In genomic region chr3:54723741-54724500, GRCm38 (mm10) we compare ENCODE assay signal across 11 mouse cellular contexts. TPM values are rescaled to one million over a fixed set of nuclear protein-coding genes. Genes with fewer than 3 reads are reported as not detected.
DNase-seq lines count a peak whose midpoint lies in the region; ATAC-seq and TF ChIP-seq lines count a peak whose summit lies in the region.
"Had no signal": no experiment of that assay in that cellular context is flagged by ENCODE, and none has a peak within 500 bp of the region (broad histone marks: within the 10 kb centered on the region; RNA-seq: fewer than 3 reads in every experiment).

No protein-coding gene starts in this region.

- no peak overlapping the region for H3K4me2 ChIP-seq in liver, embryonic 12.5 days
- no peak overlapping the region for H3K4me2 ChIP-seq in hindbrain, postnatal 0 days (ENCODE audit: low read depth, low read length)
- H3K4me2 ChIP-seq in intestine, postnatal 0 days (replicated peaks; ENCODE audit: low read depth) = no peak overlapping the region
- no peak overlapping the region for H3K4me2 ChIP-seq in midbrain, embryonic 16.5 days (ENCODE audit: low read length)

- intact Hi-C loops in left cerebral cortex, postnatal 14 days (cut with DNase I) = no loop called here

- no peaks in the 10 kb centered on the region for H3K79me2 ChIP-seq in MEL (ENCODE audit: control insufficient read depth, insufficient read depth, low read length, poor library complexity)

- no peak for TF ChIP-seq EP300 in MEL (IDR thresholded peaks at IDR 0.05; ENCODE audit: low read depth in 1 of 2, low read length in 2 of 2)

- peak; percentile 9 to 23 for DNase-seq in left cerebral cortex, postnatal 14 days (ENCODE audit: low spot score in 2 of 2)
- DNase-seq in left cerebral cortex, adult 11 months (ENCODE audit: low spot score) = no peak
- DNase-seq in MEL (ENCODE audit: low read depth, low spot score) = peak; percentile 47
- DNase-seq in thymus, adult 2 months = peak; percentile 24
- no peak for DNase-seq in hindbrain, postnatal 0 days (ENCODE audit: low spot score)
- DNase-seq: heart, postnatal 14 days; kidney, postnatal 36 days had no signal

- no peaks in the 10 kb centered on the region for H3K9me3 ChIP-seq in MEL (replicated peaks; ENCODE audit: insufficient read depth, low read length)
- no peaks in the 10 kb centered on the region for H3K9me3 ChIP-seq in liver, embryonic 12.5 days (replicated peaks)
- H3K9me3 ChIP-seq in hindbrain, postnatal 0 days (ENCODE audit: low read length) = no peaks in the 10 kb centered on the region
- no peaks in the 10 kb centered on the region for H3K9me3 ChIP-seq in intestine, postnatal 0 days (ENCODE audit: control insufficient read depth)
- no peaks in the 10 kb centered on the region for H3K9me3 ChIP-seq in midbrain, embryonic 16.5 days (replicated peaks; ENCODE audit: control insufficient read depth, low read length, poor library complexity, severe bottlenecking)

- peaks cover 2 to 7% of the 10 kb centered on the region in 2 experiments; a peak in 2 of 4 replicates for H3K4me1 ChIP-seq in MEL (ENCODE audit: control insufficient read depth in 1 of 2, insufficient read depth in 2 of 2, low read length in 2 of 2)
- peaks cover 14% of the 10 kb centered on the region for H3K4me1 ChIP-seq in liver, embryonic 12.5 days
- peaks cover 5% of the 10 kb centered on the region for H3K4me1 ChIP-seq in thymus, adult 2 months (replicated peaks; ENCODE audit: control insufficient read depth, insufficient read depth, low read length)
- H3K4me1 ChIP-seq in hindbrain, postnatal 0 days (ENCODE audit: insufficient read depth, low read length) = no peaks in the 10 kb centered on the region
- no peaks in the 10 kb centered on the region for H3K4me1 ChIP-seq in intestine, postnatal 0 days (replicated peaks; ENCODE audit: control insufficient read depth, insufficient read depth, low read length)
- H3K4me1 ChIP-seq in midbrain, embryonic 16.5 days (ENCODE audit: control insufficient read depth, insufficient read depth, low read length) = no peaks in the 10 kb centered on the region

- no peak overlapping the region; the same call in 1 of the 2 replicates for H3K27ac ChIP-seq in MEL (ENCODE audit: control insufficient read depth, low read depth, low read length)
- 0 out of 2 replicates have a peak overlapping the region, but pooled peaks have one; percentile 20 for H3K27ac ChIP-seq in liver, embryonic 12.5 days
- H3K27ac ChIP-seq in thymus, adult 2 months (ENCODE audit: control insufficient read depth, insufficient read depth, low read length) = peak overlapping the region; percentile 86
- no peak overlapping the region for H3K27ac ChIP-seq in hindbrain, postnatal 0 days
- no peak overlapping the region for H3K27ac ChIP-seq in intestine, postnatal 0 days (ENCODE audit: low read depth, low read length)
- H3K27ac ChIP-seq in midbrain, embryonic 16.5 days (ENCODE audit: low read length) = no peak overlapping the region
- H3K27ac ChIP-seq: liver, embryonic 14.5 days had no signal

- no peak for TF ChIP-seq CTCF in MEL (IDR thresholded peaks at IDR 0.05 in 2 of 3, conservative IDR thresholded peaks at IDR 0.05 in 1 of 3; ENCODE audit: control insufficient read depth in 1 of 3, insufficient read depth in 1 of 3, low read depth in 2 of 3, low read length in 3 of 3, poor library complexity in 1 of 3, severe bottlenecking in 1 of 3)
- no peak for TF ChIP-seq CTCF in thymus, adult 2 months (IDR thresholded peaks at IDR 0.05; ENCODE audit: borderline replicate concordance, control insufficient read depth, extremely low read depth, insufficient read depth, low read length, poor library complexity)
- no peak for TF ChIP-seq CTCF in hindbrain, postnatal 0 days (IDR thresholded peaks at IDR 0.05; ENCODE audit: low read depth)
- no peak for TF ChIP-seq CTCF in intestine, postnatal 0 days (IDR thresholded peaks at IDR 0.05; ENCODE audit: low read depth)

- ATAC-seq in liver, embryonic 12.5 days = peak; percentile 57; the same call in 1 of the 2 replicates
- no peak for ATAC-seq in hindbrain, postnatal 0 days
- no peak for ATAC-seq in intestine, postnatal 0 days
- no peak for ATAC-seq in midbrain, embryonic 16.5 days

- no peak overlapping the region for H3K9ac ChIP-seq in MEL (ENCODE audit: control insufficient read depth, low read depth, low read length, poor library complexity, severe bottlenecking)
- H3K9ac ChIP-seq in liver, embryonic 12.5 days = no peak overlapping the region
- H3K9ac ChIP-seq in hindbrain, postnatal 0 days (replicated peaks; ENCODE audit: low read length) = no peak overlapping the region
- H3K9ac ChIP-seq in intestine, postnatal 0 days (ENCODE audit: low read depth, low read length) = no peak overlapping the region
- no peak overlapping the region for H3K9ac ChIP-seq in midbrain, embryonic 16.5 days (ENCODE audit: low read depth, low read length)
- H3K9ac ChIP-seq: liver, embryonic 14.5 days had no signal

- TF ChIP-seq POLR2A in MEL (IDR thresholded peaks at IDR 0.05; ENCODE audit: control insufficient read depth in 1 of 2, insufficient read depth in 1 of 2, low read depth in 1 of 2, low read length in 2 of 2, poor library complexity in 1 of 2) = no peak
- no peak for TF ChIP-seq POLR2A in thymus, adult 2 months (IDR thresholded peaks at IDR 0.05; ENCODE audit: control insufficient read depth, extremely low read depth, insufficient read depth, low read length, poor library complexity)

- no peak for TF ChIP-seq RAD21 in MEL (IDR thresholded peaks at IDR 0.05; ENCODE audit: low read depth, low read length)

- no peaks in the 10 kb centered on the region for H3K27me3 ChIP-seq in MEL (ENCODE audit: control insufficient read depth in 1 of 2, insufficient read depth in 2 of 2, low read length in 2 of 2)
- no peaks in the 10 kb centered on the region for H3K27me3 ChIP-seq in liver, embryonic 12.5 days (replicated peaks)
- H3K27me3 ChIP-seq in thymus, adult 2 months (ENCODE audit: control insufficient read depth, insufficient read depth, low read length) = no peaks in the 10 kb centered on the region
- H3K27me3 ChIP-seq in hindbrain, postnatal 0 days (ENCODE audit: insufficient read depth, low read length) = no peaks in the 10 kb centered on the region
- H3K27me3 ChIP-seq in intestine, postnatal 0 days (replicated peaks; ENCODE audit: control insufficient read depth, insufficient read depth, low read length) = no peaks in the 10 kb centered on the region
- H3K27me3 ChIP-seq in midbrain, embryonic 16.5 days (ENCODE audit: control insufficient read depth, insufficient read depth, low read depth, low read length) = no peaks in the 10 kb centered on the region

- peaks cover 5 to 46% of the 10 kb centered on the region in 2 experiments for H3K36me3 ChIP-seq in MEL (ENCODE audit: control insufficient read depth in 1 of 2, insufficient read depth in 2 of 2, low read length in 2 of 2)
- H3K36me3 ChIP-seq in liver, embryonic 12.5 days = peaks cover 79% of the 10 kb centered on the region
- peaks cover 51% of the 10 kb centered on the region for H3K36me3 ChIP-seq in thymus, adult 2 months (ENCODE audit: control insufficient read depth, insufficient read depth, low read length)
- H3K36me3 ChIP-seq in hindbrain, postnatal 0 days (ENCODE audit: insufficient read depth, low read length) = peaks cover 39% of the 10 kb centered on the region
- peaks cover 63% of the 10 kb centered on the region for H3K36me3 ChIP-seq in intestine, postnatal 0 days (ENCODE audit: control insufficient read depth, insufficient read depth)
- peaks cover 14% of the 10 kb centered on the region for H3K36me3 ChIP-seq in midbrain, embryonic 16.5 days (ENCODE audit: control insufficient read depth, insufficient read depth, low read length)

- no peak overlapping the region for H3K4me3 ChIP-seq in MEL (ENCODE audit: control insufficient read depth in 1 of 2, insufficient read depth in 1 of 2, low read depth in 2 of 2, low read length in 2 of 2)
- H3K4me3 ChIP-seq in liver, embryonic 12.5 days = no peak overlapping the region
- H3K4me3 ChIP-seq in thymus, adult 2 months (ENCODE audit: control insufficient read depth, insufficient read depth, low read length) = no peak overlapping the region
- H3K4me3 ChIP-seq in hindbrain, postnatal 0 days (ENCODE audit: low read length) = no peak overlapping the region
- H3K4me3 ChIP-seq in intestine, postnatal 0 days (ENCODE audit: low read depth, low read length) = no peak overlapping the region
- no peak overlapping the region for H3K4me3 ChIP-seq in midbrain, embryonic 16.5 days (ENCODE audit: low read depth, low read length)

- 63% methylated on average over 10 of the region's 10 CpGs for WGBS in liver, embryonic 12.5 days (ENCODE audit: insufficient replicate concordance)
- 53% methylated on average over 10 of the region's 10 CpGs for WGBS in thymus, adult 2 months
- WGBS in hindbrain, postnatal 0 days = 79% methylated on average over 10 of the region's 10 CpGs
- 80% methylated on average over 10 of the region's 10 CpGs for WGBS in intestine, postnatal 0 days
- WGBS in midbrain, embryonic 16.5 days = 88% methylated on average over 10 of the region's 10 CpGs

RNA-seq across cellular contexts. Expression of gene Gm21958, which starts 9.8 kb away (rescaled TPM):
- total RNA-seq in left cerebral cortex, postnatal 14 days (2021) = not detected
- not detected in 2 replicates for total RNA-seq in MEL (2012; rRNA removed)
- polyA plus RNA-seq in MEL (2012; ENCODE audit: insufficient read depth in 1 of 2, insufficient read length in 2 of 2, low read depth in 1 of 2, low replicate concordance in 2 of 2, missing spikeins in 1 of 2) = under 1 TPM in 1 of 2 experiments, not detected in 1; 0.45 TPM
- polyA plus RNA-seq in liver, embryonic 12.5 days (2016; fragmentation: Nextera tagmentation; extraction: Ambion mirVana) = not detected in 2 replicates
- not detected in 2 replicates for polyA plus RNA-seq in thymus, adult 2 months (2012; rRNA removed)
- not detected in 2 replicates for total RNA-seq in hindbrain, postnatal 0 days (2014; rRNA removed)
- 0.49 TPM in 1 of 2 replicates, not detected in the other for polyA plus RNA-seq in hindbrain, postnatal 0 days (2015; fragmentation: Nextera tagmentation; extraction: Ambion mirVana)
- not detected in 2 replicates for polyA plus RNA-seq in intestine, postnatal 0 days (2015; fragmentation: Nextera tagmentation; extraction: Ambion mirVana)
- polyA plus RNA-seq in midbrain, embryonic 16.5 days (2015; fragmentation: Nextera tagmentation; extraction: Ambion mirVana) = 1.3 TPM in 1 of 2 replicates, not detected in the other
- total RNA-seq: heart, postnatal 14 days had no signal
- polyA plus RNA-seq: liver, embryonic 14.5 days had no signal

RNA-seq across cellular contexts. Expression of gene Exosc8, which starts 11.3 kb away (rescaled TPM):
- 10 to 100 TPM; 24.4 to 33.0 TPM for total RNA-seq in left cerebral cortex, postnatal 14 days (2021)
- 227 and 231 TPM in 2 replicates for total RNA-seq in MEL (2012; rRNA removed)
- polyA plus RNA-seq in MEL (2012; ENCODE audit: insufficient read depth in 1 of 2, insufficient read length in 2 of 2, low read depth in 1 of 2, low replicate concordance in 2 of 2, missing spikeins in 1 of 2) = 100 to 1,000 TPM in 1 of 2 experiments, not detected in 1; 361 TPM
- 124 and 125 TPM in 2 replicates for polyA plus RNA-seq in liver, embryonic 12.5 days (2016; fragmentation: Nextera tagmentation; extraction: Ambion mirVana)
- polyA plus RNA-seq in thymus, adult 2 months (2012; rRNA removed) = 73.9 and 76.4 TPM in 2 replicates
- total RNA-seq in hindbrain, postnatal 0 days (2014; rRNA removed) = 36.8 and 37.3 TPM in 2 replicates
- polyA plus RNA-seq in hindbrain, postnatal 0 days (2015; fragmentation: Nextera tagmentation; extraction: Ambion mirVana) = 66.9 and 68.9 TPM in 2 replicates
- polyA plus RNA-seq in intestine, postnatal 0 days (2015; fragmentation: Nextera tagmentation; extraction: Ambion mirVana) = 31.0 and 31.7 TPM in 2 replicates
- polyA plus RNA-seq in midbrain, embryonic 16.5 days (2015; fragmentation: Nextera tagmentation; extraction: Ambion mirVana) = 69.5 and 76.0 TPM in 2 replicates

RNA-seq across cellular contexts. Expression of gene Alg5, which starts 11.4 kb away (rescaled TPM):
- total RNA-seq in left cerebral cortex, postnatal 14 days (2021) = 10 to 100 TPM; 20.2 to 21.0 TPM
- 42.8 and 44.0 TPM in 2 replicates for total RNA-seq in MEL (2012; rRNA removed)
- polyA plus RNA-seq in MEL (2012; ENCODE audit: insufficient read depth in 1 of 2, insufficient read length in 2 of 2, low read depth in 1 of 2, low replicate concordance in 2 of 2, missing spikeins in 1 of 2) = 10 to 100 TPM in 1 of 2 experiments, not detected in 1; 34.8 TPM
- 31.2 and 33.7 TPM in 2 replicates for polyA plus RNA-seq in liver, embryonic 12.5 days (2016; fragmentation: Nextera tagmentation; extraction: Ambion mirVana)
- 13.2 and 15.7 TPM in 2 replicates for polyA plus RNA-seq in thymus, adult 2 months (2012; rRNA removed)
- total RNA-seq in hindbrain, postnatal 0 days (2014; rRNA removed) = 12.3 and 16.3 TPM in 2 replicates
- 65.1 and 72.0 TPM in 2 replicates for polyA plus RNA-seq in hindbrain, postnatal 0 days (2015; fragmentation: Nextera tagmentation; extraction: Ambion mirVana)
- polyA plus RNA-seq in intestine, postnatal 0 days (2015; fragmentation: Nextera tagmentation; extraction: Ambion mirVana) = 95.1 and 99.6 TPM in 2 replicates
- polyA plus RNA-seq in midbrain, embryonic 16.5 days (2015; fragmentation: Nextera tagmentation; extraction: Ambion mirVana) = 46.5 and 50.0 TPM in 2 replicates

RNA-seq across cellular contexts. Expression of gene Supt20, which starts 31.3 kb away (rescaled TPM):
- 10 to 100 TPM; 37.6 to 43.5 TPM for total RNA-seq in left cerebral cortex, postnatal 14 days (2021)
- total RNA-seq in MEL (2012; rRNA removed) = 31.6 and 34.8 TPM in 2 replicates
- 10 to 100 TPM in 1 of 2 experiments, not detected in 1; 66.6 TPM for polyA plus RNA-seq in MEL (2012; ENCODE audit: insufficient read depth in 1 of 2, insufficient read length in 2 of 2, low read depth in 1 of 2, low replicate concordance in 2 of 2, missing spikeins in 1 of 2)
- polyA plus RNA-seq in liver, embryonic 12.5 days (2016; fragmentation: Nextera tagmentation; extraction: Ambion mirVana) = 49.8 and 50.0 TPM in 2 replicates
- polyA plus RNA-seq in thymus, adult 2 months (2012; rRNA removed) = 103 and 117 TPM in 2 replicates
- total RNA-seq in hindbrain, postnatal 0 days (2014; rRNA removed) = 36.3 and 43.5 TPM in 2 replicates
- 52.0 and 55.4 TPM in 2 replicates for polyA plus RNA-seq in hindbrain, postnatal 0 days (2015; fragmentation: Nextera tagmentation; extraction: Ambion mirVana)
- polyA plus RNA-seq in intestine, postnatal 0 days (2015; fragmentation: Nextera tagmentation; extraction: Ambion mirVana) = 27.5 and 31.5 TPM in 2 replicates
- polyA plus RNA-seq in midbrain, embryonic 16.5 days (2015; fragmentation: Nextera tagmentation; extraction: Ambion mirVana) = 89.9 and 97.6 TPM in 2 replicates

RNA-seq across cellular contexts. Expression of gene Smad9, which starts 31.5 kb away (rescaled TPM):
- 1 to 10 TPM; 6.1 to 6.2 TPM for total RNA-seq in left cerebral cortex, postnatal 14 days (2021)
- 0.07 TPM in 1 of 2 replicates, not detected in the other for total RNA-seq in MEL (2012; rRNA removed)
- under 1 TPM in 1 of 2 experiments, not detected in 1; 0.01 TPM for polyA plus RNA-seq in MEL (2012; ENCODE audit: insufficient read depth in 1 of 2, insufficient read length in 2 of 2, low read depth in 1 of 2, low replicate concordance in 2 of 2, missing spikeins in 1 of 2)
- polyA plus RNA-seq in liver, embryonic 12.5 days (2016; fragmentation: Nextera tagmentation; extraction: Ambion mirVana) = 0.18 and 0.19 TPM in 2 replicates
- polyA plus RNA-seq in thymus, adult 2 months (2012; rRNA removed) = 0.20 and 0.36 TPM in 2 replicates
- 4.9 and 6.7 TPM in 2 replicates for total RNA-seq in hindbrain, postnatal 0 days (2014; rRNA removed)
- polyA plus RNA-seq in hindbrain, postnatal 0 days (2015; fragmentation: Nextera tagmentation; extraction: Ambion mirVana) = 0.96 and 1.1 TPM in 2 replicates
- 0.70 and 0.93 TPM in 2 replicates for polyA plus RNA-seq in intestine, postnatal 0 days (2015; fragmentation: Nextera tagmentation; extraction: Ambion mirVana)
- polyA plus RNA-seq in midbrain, embryonic 16.5 days (2015; fragmentation: Nextera tagmentation; extraction: Ambion mirVana) = 0.34 and 0.55 TPM in 2 replicates

Comparison
In these comparisons a context has a peak if more than half of its experiments do, and no peak if none do; other contexts are left out.
1. DNase-seq: peak in left cerebral cortex, postnatal 14 days (2 of 2), MEL (single experiment) and thymus, adult 2 months (single experiment); none in left cerebral cortex, adult 11 months (single experiment) and hindbrain, postnatal 0 days (single experiment).
2. H3K27ac ChIP-seq: peak in liver, embryonic 12.5 days (single experiment) and thymus, adult 2 months (single experiment); none in MEL (single experiment), hindbrain, postnatal 0 days (single experiment), intestine, postnatal 0 days (single experiment) and midbrain, embryonic 16.5 days (single experiment).